Mouse (Mus musculus): ENCODE data around the gene Tubb4b. TPM values are rescaled to one million over a fixed set of nuclear protein-coding genes. Genes with fewer than 3 reads are reported as not detected.
"Not testable (repeated sequence)": the region's sequence is repeated elsewhere in the genome, so short reads cannot be mapped to it uniquely, and the experiment has no call there.

Tubb4b gene
- polyA plus RNA-seq, 1 experiment from 2014 or later = 444 TPM

GRCm38 (mm10) chr2:25262795-25263622 lies 38.5 kb upstream of the Tubb4b start:
- H3K36me3 ChIP-seq = no peaks in the 10 kb centered on the region
- H3K27ac ChIP-seq (replicated peaks) = peak overlapping the region; percentile 80
- H3K4me2 ChIP-seq = peak overlapping the region; percentile 94
- WGBS = under 1% methylated on average over 81 of the region's 82 CpGs
- no peak; the same call in 1 of the 2 replicates for ATAC-seq (ENCODE audit: low FRiP score, low read depth)
- peak overlapping the region; percentile 74 for H3K4me3 ChIP-seq
- H3K9ac ChIP-seq = peak overlapping the region; percentile 64
- no peaks in the 10 kb centered on the region for H3K9me3 ChIP-seq
- H3K27me3 ChIP-seq = no peaks in the 10 kb centered on the region
- H3K4me1 ChIP-seq (replicated peaks) = peaks cover 50% of the 10 kb centered on the region

GRCm38 (mm10) chr2:25262291-25262767 lies 37.8 kb upstream of the Tubb4b start, which contains the start of gene Tprn:
TSS of gene Tprn (plus strand) at chr2:25262618.
- Histone ChIP-seq H3K9ac (peak within 1 kb of the TSS; percentile 64), H3K36me3 (no peaks in the 10 kb centered on the region), H3K4me2 (peak within 1 kb of the TSS; percentile 94), H3K4me1 (replicated peaks) (peaks cover 49% of the 10 kb centered on the region), H3K4me3 (peak within 1 kb of the TSS; percentile 74), H3K27ac (replicated peaks) (peak within 1 kb of the TSS; percentile 80), H3K27me3 (no peaks in the 10 kb centered on the region), H3K9me3 (no peaks in the 10 kb centered on the region)
- peak; percentile 99 for ATAC-seq (ENCODE audit: low FRiP score, low read depth)
- WGBS = 1% methylated on average over 30 of the region's 39 CpGs

GRCm38 (mm10) chr2:25261870-25262269 lies 37.4 kb upstream of the Tubb4b start:
- 44% methylated on average over 12 of the region's 12 CpGs for WGBS
- peak overlapping the region; percentile 79 for H3K27ac ChIP-seq (replicated peaks)
- H3K4me2 ChIP-seq = peak overlapping the region; percentile 94
- no peaks in the 10 kb centered on the region for H3K27me3 ChIP-seq
- peak overlapping the region; percentile 52 for H3K9ac ChIP-seq
- H3K4me3 ChIP-seq = peak overlapping the region; percentile 74
- peaks cover 46% of the 10 kb centered on the region for H3K4me1 ChIP-seq (replicated peaks)
- H3K36me3 ChIP-seq = no peaks in the 10 kb centered on the region
- no peak for ATAC-seq (ENCODE audit: low FRiP score, low read depth)
- no peaks in the 10 kb centered on the region for H3K9me3 ChIP-seq

- Histone ChIP-seq H3K27ac (replicated peaks) (no peak overlapping the region), H3K9ac (no peak overlapping the region), H3K9me3 (no peaks in the 10 kb centered on the region), H3K36me3 (no peaks in the 10 kb centered on the region), H3K4me2 (no peak overlapping the region), H3K4me3 (no peak overlapping the region), H3K27me3 (no peaks in the 10 kb centered on the region), H3K4me1 (replicated peaks) (peaks cover 35% of the 10 kb centered on the region)
- ATAC-seq (ENCODE audit: low FRiP score, low read depth) = no peak
- WGBS = 52% methylated on average over 2 of the region's 2 CpGs
Measured at GRCm38 (mm10) chr2:25258887-25259286, 34.4 kb upstream of the Tubb4b start.

- H3K9me3 ChIP-seq; H3K4me3 ChIP-seq; H3K36me3 ChIP-seq; H3K27me3 ChIP-seq; H3K9ac ChIP-seq; ATAC-seq (ENCODE audit: low FRiP score, low read depth); H3K27ac ChIP-seq (replicated peaks); H3K4me2 ChIP-seq: not testable (repeated sequence)
- 92% methylated on average over 5 of the region's 5 CpGs for WGBS
- peaks cover 26% of the 10 kb centered on the region for H3K4me1 ChIP-seq (replicated peaks)
Measured at GRCm38 (mm10) chr2:25257250-25257649, 32.7 kb upstream of the Tubb4b start.

GRCm38 (mm10) chr2:25256443-25257109 lies 32.1 kb upstream of the Tubb4b start:
- not testable (repeated sequence) for H3K27ac ChIP-seq (replicated peaks)
- 59% methylated on average over 12 of the region's 12 CpGs for WGBS
- H3K4me3 ChIP-seq = peak overlapping the region; percentile 81

GRCm38 (mm10) chr2:25255284-25255779 lies 30.8 kb upstream of the Tubb4b start, which contains the start of gene Tmem203:
TSS of gene Tmem203 (plus strand) at chr2:25255439.
- H3K36me3 ChIP-seq = 0 out of 2 replicates have a peak, but pooled peaks cover 7% of the 10 kb centered on the region
- H3K27me3 ChIP-seq = no peaks in the 10 kb centered on the region
- H3K4me1 ChIP-seq (replicated peaks) = peaks cover 26% of the 10 kb centered on the region
- ATAC-seq (ENCODE audit: low FRiP score, low read depth) = peak; percentile 94
- H3K27ac ChIP-seq (replicated peaks) = peak within 1 kb of the TSS; percentile 78
- H3K4me3 ChIP-seq = peak within 1 kb of the TSS; percentile 81
- peak within 1 kb of the TSS; percentile 83 for H3K9ac ChIP-seq
- peak within 1 kb of the TSS; percentile 93 for H3K4me2 ChIP-seq
- under 1% methylated on average over 39 of the region's 39 CpGs for WGBS
- H3K9me3 ChIP-seq = no peaks in the 10 kb centered on the region

More at GRCm38 (mm10) chr2:25256443-25257109, 32.1 kb upstream of the Tubb4b start:
- not testable (repeated sequence) for H3K27me3 ChIP-seq; H3K9me3 ChIP-seq; H3K36me3 ChIP-seq; ATAC-seq (ENCODE audit: low FRiP score, low read depth)
- Histone ChIP-seq H3K4me1 (replicated peaks) (peaks cover 26% of the 10 kb centered on the region), H3K4me2 (peak overlapping the region; percentile 93), H3K9ac (peak overlapping the region; percentile 83)

GRCm38 (mm10) chr2:25252331-25252730 lies 27.8 kb upstream of the Tubb4b start:
- H3K4me1 ChIP-seq (replicated peaks) = peaks cover 20% of the 10 kb centered on the region
- no peak for ATAC-seq (ENCODE audit: low FRiP score, low read depth)
- whole genome bisulfite sequencing = 93% methylated on average over 1 of the region's 1 CpGs
- H3K4me3 ChIP-seq = no peak overlapping the region
- H3K9ac ChIP-seq = no peak overlapping the region
- H3K4me2 ChIP-seq = no peak overlapping the region
- no peak overlapping the region for H3K27ac ChIP-seq (replicated peaks)
- no peaks in the 10 kb centered on the region for H3K27me3 ChIP-seq
- no peaks in the 10 kb centered on the region for H3K9me3 ChIP-seq
- 0 out of 2 replicates have a peak, but pooled peaks cover 10% of the 10 kb centered on the region for H3K36me3 ChIP-seq

- no peak within 1 kb of the TSS for H3K9ac ChIP-seq
- H3K4me2 ChIP-seq = no peak within 1 kb of the TSS
- peaks cover 24% of the 10 kb centered on the region for H3K4me1 ChIP-seq (replicated peaks)
- H3K9me3 ChIP-seq = no peaks in the 10 kb centered on the region
- H3K4me3 ChIP-seq = no peak within 1 kb of the TSS
- no peak within 1 kb of the TSS for H3K27ac ChIP-seq (replicated peaks)
- ATAC-seq (ENCODE audit: low FRiP score, low read depth) = no peak
- H3K27me3 ChIP-seq = no peaks in the 10 kb centered on the region
- WGBS = 92% methylated on average over 10 of the region's 10 CpGs
- H3K36me3 ChIP-seq = peaks cover 8% of the 10 kb centered on the region; the same call in 1 of the 2 replicates
Measured at GRCm38 (mm10) chr2:25246183-25247072, 21.9 kb upstream of the Tubb4b start, which contains the start of gene AL732309.1. TSS of gene AL732309.1 (minus strand) at chr2:25246863.

GRCm38 (mm10) chr2:25244144-25244543 lies 19.6 kb upstream of the Tubb4b start:
- no peak for ATAC-seq (ENCODE audit: low FRiP score, low read depth)
- 90% methylated on average over 4 of the region's 4 CpGs for WGBS
- H3K9ac ChIP-seq = no peak overlapping the region
- H3K9me3 ChIP-seq = no peaks in the 10 kb centered on the region
- no peaks in the 10 kb centered on the region for H3K27me3 ChIP-seq
- H3K27ac ChIP-seq (replicated peaks) = no peak overlapping the region
- H3K36me3 ChIP-seq = no peaks in the 10 kb centered on the region; the same call in 1 of the 2 replicates
- 0 out of 2 replicates have a peak overlapping the region, but pooled peaks have one; percentile 92 for H3K4me2 ChIP-seq
- peaks cover 37% of the 10 kb centered on the region for H3K4me1 ChIP-seq (replicated peaks)
- no peak overlapping the region for H3K4me3 ChIP-seq

- H3K4me3 ChIP-seq = peak overlapping the region; percentile 61
- 83% methylated on average over 8 of the region's 8 CpGs for WGBS
- no peaks in the 10 kb centered on the region for H3K27me3 ChIP-seq
- no peaks in the 10 kb centered on the region for H3K9me3 ChIP-seq
- no peak for ATAC-seq (ENCODE audit: low FRiP score, low read depth)
- H3K9ac ChIP-seq = peak overlapping the region; percentile 81
- no peaks in the 10 kb centered on the region; the same call in 1 of the 2 replicates for H3K36me3 ChIP-seq
- H3K4me1 ChIP-seq (replicated peaks) = peaks cover 37% of the 10 kb centered on the region
- H3K27ac ChIP-seq (replicated peaks) = no peak overlapping the region
- peak overlapping the region; percentile 92 for H3K4me2 ChIP-seq
Measured at GRCm38 (mm10) chr2:25243342-25243741, 18.8 kb upstream of the Tubb4b start.

Measured in hindbrain, embryonic 15.5 days (tissue).